Mouse (Mus musculus): ENCODE results near the gene Gm8159.
"Not testable (repeated sequence)": the region's sequence is repeated elsewhere in the genome, so short reads cannot be mapped to it uniquely, and the experiment has no call there.

Gm8159 gene

DNA sequence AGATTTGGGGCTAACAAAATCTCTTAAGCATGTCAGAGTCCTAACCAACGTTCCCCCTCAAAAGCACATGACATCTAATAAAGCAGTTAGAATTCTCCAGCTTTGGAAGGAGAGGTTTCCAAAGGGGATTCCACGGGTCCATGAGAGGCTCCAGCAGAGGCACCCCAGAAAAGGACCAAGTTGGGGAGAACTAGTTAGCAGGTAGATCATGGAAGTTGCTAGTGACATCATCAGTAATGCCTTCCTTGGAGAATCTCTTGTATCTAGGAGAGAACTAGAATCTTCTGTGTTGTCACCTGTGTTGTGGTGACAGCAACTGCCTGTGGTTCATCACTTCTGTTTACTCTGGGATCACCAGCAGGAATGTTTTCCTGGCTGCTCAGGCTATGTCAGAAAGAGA lies at the start of gene Gm8159:
TSS of gene Gm8159 (plus strand) at position 301 of the 400 bp plus-strand sequence.
- TF ChIP-seq GATA4 (IDR thresholded peaks at IDR 0.05; ENCODE audit: insufficient replicate concordance, low read length): not testable (repeated sequence)

GRCm38 (mm10) chr14:4663892-4664291 lies 31.7 kb downstream of the Gm8159 start, which contains the start of gene Gm3239:
TSS of gene Gm3239 (plus strand) at chr14:4664192.
- TF ChIP-seq GATA4 (IDR thresholded peaks at IDR 0.05; ENCODE audit: insufficient replicate concordance, low read length): not testable (repeated sequence)

Measured in liver, adult (tissue).